In genomic region chr3:27067206-27067605, GRCm38 (mm10) we compare ENCODE assay signal across 10 mouse cellular contexts.
DNase-seq lines count a peak whose midpoint lies in the region; ATAC-seq and TF ChIP-seq lines count a peak whose summit lies in the region.
"Had no signal": no experiment of that assay in that cellular context is flagged by ENCODE, and none has a peak within 500 bp of the region (broad histone marks: within the 10 kb centered on the region; RNA-seq: fewer than 3 reads in every experiment).

No protein-coding gene starts in this region.

- no peak for ATAC-seq in stomach, postnatal 0 days (ENCODE audit: low FRiP score, low TSS enrichment)

- no peak overlapping the region for H3K4me3 ChIP-seq in heart, adult 2 months
- H3K4me3 ChIP-seq in lung, adult 2 months (replicated peaks; ENCODE audit: extremely low read depth, low read depth, low read length): no peak overlapping the region
- no peak overlapping the region for H3K4me3 ChIP-seq in stomach, postnatal 0 days (ENCODE audit: low read depth, low read length)
- H3K4me3 ChIP-seq: hindbrain, embryonic 15.5 days; stomach, embryonic 15.5 days had no signal

- no peaks in the 10 kb centered on the region for H3K9me3 ChIP-seq in stomach, postnatal 0 days (ENCODE audit: control insufficient read depth, low read length)
- H3K9me3 ChIP-seq: hindbrain, embryonic 15.5 days; stomach, embryonic 15.5 days had no signal

- H3K4me1 ChIP-seq in heart, adult 2 months (ENCODE audit: control insufficient read depth, insufficient read depth, low read length): no peaks in the 10 kb centered on the region
- H3K4me1 ChIP-seq in lung, adult 2 months (ENCODE audit: control insufficient read depth, insufficient read depth, low read length): no peaks in the 10 kb centered on the region
- no peaks in the 10 kb centered on the region for H3K4me1 ChIP-seq in stomach, postnatal 0 days (replicated peaks; ENCODE audit: control insufficient read depth, insufficient read depth)
- H3K4me1 ChIP-seq: hindbrain, embryonic 15.5 days; stomach, embryonic 15.5 days had no signal

- H3K9ac ChIP-seq in heart, adult 2 months (ENCODE audit: low read depth, low read length): no peak overlapping the region
- H3K9ac ChIP-seq in stomach, postnatal 0 days (ENCODE audit: low read length): no peak overlapping the region
- H3K9ac ChIP-seq: hindbrain, embryonic 15.5 days; stomach, embryonic 15.5 days had no signal

- H3K27ac ChIP-seq in heart, adult 2 months: no peak overlapping the region
- H3K27ac ChIP-seq in stomach, postnatal 0 days (replicated peaks): no peak overlapping the region
- H3K27ac ChIP-seq: hindbrain, embryonic 15.5 days; stomach, embryonic 15.5 days had no signal

- no peak for TF ChIP-seq POLR2A in heart, adult 2 months (IDR thresholded peaks at IDR 0.05; ENCODE audit: insufficient read depth, low read depth, low read length)
- no peak for TF ChIP-seq POLR2A in lung, adult 2 months (IDR thresholded peaks at IDR 0.05; ENCODE audit: borderline replicate concordance, extremely low read depth, low read depth, low read length)

- intact Hi-C loops in heart, adult 2 months (cut with DNase I): loop anchor here (5.0 kb wide), 1 partner anchor 170 kb away; no protein-coding TSS in a partner anchor
- intact Hi-C loops in heart, postnatal 14 days (cut with DNase I): loop anchor here (5.0 kb wide), 1 partner anchor 170 kb away; no protein-coding TSS in a partner anchor

- TF ChIP-seq CTCF in heart, adult 2 months (IDR thresholded peaks at IDR 0.05): peak; percentile 62
- TF ChIP-seq CTCF in lung, adult 2 months (IDR thresholded peaks at IDR 0.05; ENCODE audit: insufficient read depth, low read length): no peak
- TF ChIP-seq CTCF in stomach, postnatal 0 days (IDR thresholded peaks at IDR 0.05; ENCODE audit: low read depth): peak; percentile 52

- H3K36me3 ChIP-seq in heart, adult 2 months (ENCODE audit: control insufficient read depth, insufficient read depth, low read length): no peaks in the 10 kb centered on the region
- H3K36me3 ChIP-seq in stomach, postnatal 0 days (ENCODE audit: control insufficient read depth, insufficient read depth, low read length): no peaks in the 10 kb centered on the region
- H3K36me3 ChIP-seq: hindbrain, embryonic 15.5 days; stomach, embryonic 15.5 days had no signal

- no peak for DNase-seq in heart, adult 2 months
- no peak for DNase-seq in heart, postnatal 14 days
- DNase-seq in lung, postnatal 36 days: peak; percentile 59
- DNase-seq in lung, adult 2 months: no peak
- peak; percentile 29 for DNase-seq in c-Kit-positive CD71-positive TER-119-negative erythroid progenitor cells, embryonic 14.5 days (ENCODE audit: low read depth)
- DNase-seq in stomach, postnatal 0 days (ENCODE audit: low spot score): no peak
- DNase-seq in right cerebral cortex, adult 2 months (ENCODE audit: low spot score in 2 of 2): no peak
- no peak for DNase-seq in kidney, postnatal 4 days

- H3K4me2 ChIP-seq in stomach, postnatal 0 days (replicated peaks; ENCODE audit: low read depth): no peak overlapping the region
- H3K4me2 ChIP-seq: hindbrain, embryonic 15.5 days; stomach, embryonic 15.5 days had no signal

- no peaks in the 10 kb centered on the region for H3K79me2 ChIP-seq in heart, adult 2 months (replicated peaks; ENCODE audit: control insufficient read depth, insufficient read depth, low read length)

- no peak for TF ChIP-seq EP300 in heart, adult 2 months (IDR thresholded peaks at IDR 0.05; ENCODE audit: insufficient read depth, low read depth, low read length)
- no peak for TF ChIP-seq EP300 in stomach, postnatal 0 days (optimal IDR thresholded peaks at IDR 0.05)

- H3K27me3 ChIP-seq in heart, adult 2 months (ENCODE audit: control insufficient read depth, insufficient read depth, low read length): no peaks in the 10 kb centered on the region
- no peaks in the 10 kb centered on the region for H3K27me3 ChIP-seq in stomach, postnatal 0 days (ENCODE audit: control insufficient read depth, insufficient read depth, low read length)
- H3K27me3 ChIP-seq: hindbrain, embryonic 15.5 days; stomach, embryonic 15.5 days had no signal

Comparison
In these comparisons a context has a peak if more than half of its experiments do, and no peak if none do; other contexts are left out.
1. DNase-seq: peak in lung, postnatal 36 days (single experiment) and c-Kit-positive CD71-positive TER-119-negative erythroid progenitor cells, embryonic 14.5 days (single experiment); none in heart, adult 2 months (0 of 2), heart, postnatal 14 days (0 of 2), lung, adult 2 months (single experiment), stomach, postnatal 0 days (single experiment), right cerebral cortex, adult 2 months (0 of 2) and kidney, postnatal 4 days (0 of 2).